Mouse (Mus musculus) effector memory CD4-positive, alpha-beta T cell, adult 7 months (primary cell): Measurements from ENCODE around the gene March10. TPM values are rescaled to one million over a fixed set of nuclear protein-coding genes. Genes with fewer than 3 reads are reported as not detected.

ENCODE experiments used
- polyA plus RNA-seq: library from polyadenylated mRNA; unstranded; fragments of 100-300 nt; shearing (Covaris generic); gene quantifications from one replicate; pipeline ENCODE4 v1.2.1, GENCODE M21; 2017

March10 gene
- not detected for polyA plus RNA-seq

GRCm38 (mm10) chr11:105456497-105456907 is at the start of gene March10:
TSS of gene March10 (minus strand) at chr11:105456735.

Other genes starting within 250 kb of the March10 start
- gene Mrc2, start 164.1 kb downstream of the March10 start, polyA plus RNA-seq, result not detected
- gene Tanc2, start 133.3 kb upstream of the March10 start, polyA plus RNA-seq, result 13.0 TPM